Mouse (Mus musculus) forebrain, embryonic 12.5 days (tissue): ENCODE measurements around the gene Med31. TPM values are rescaled to one million over a fixed set of nuclear protein-coding genes. Genes with fewer than 3 reads are reported as not detected.

Experiments
- ATAC-seq: fragments of 200-750 bp; cut with Nextera tagmentation; 2 replicates; pipeline ENCODE4 v1.8.0; 2017; ENCODE audit warnings: moderate TSS enrichment; ENCODE audit not compliant: low FRiP score
- H3K27ac ChIP-seq: fragments of 300-500 bp; sonication (generic); 2 replicates; pipeline ENCODE4 v1.5.1; 2016; ENCODE audit warnings: mild to moderate bottlenecking
- H3K27me3 ChIP-seq: fragments of 300-500 bp; sonication (generic); 2 replicates; pipeline ENCODE4 v1.6.1; 2016; ENCODE audit warnings: mild to moderate bottlenecking
- H3K36me3 ChIP-seq: fragments of 300-500 bp; sonication (generic); replicated peaks from 2 replicates; pipeline ENCODE4 v1.6.1; 2016; ENCODE audit warnings: mild to moderate bottlenecking
- H3K4me1 ChIP-seq: fragments of 300-500 bp; sonication (generic); 2 replicates; pipeline ENCODE4 v1.6.1; 2016
- H3K4me2 ChIP-seq: fragments of 300-500 bp; sonication (generic); 2 replicates; pipeline ENCODE4 v1.6.1; 2016; ENCODE audit warnings: mild to moderate bottlenecking, moderate library complexity
- H3K4me3 ChIP-seq: fragments of 300-500 bp; sonication (generic); replicated peaks from 2 replicates; pipeline ENCODE4 v1.5.1; 2016; ENCODE audit warnings: mild to moderate bottlenecking
- H3K9ac ChIP-seq: fragments of 300-500 bp; sonication (generic); 2 replicates; pipeline ENCODE4 v1.6.1; 2016; ENCODE audit warnings: mild to moderate bottlenecking
- H3K9me3 ChIP-seq: fragments of 300-500 bp; sonication (generic); 2 replicates; pipeline ENCODE4 v1.6.1; 2016
- WGBS: fragments of 180-500 bp; shearing (Covaris S2); methylation state at CpG from one replicate; pipeline ENCODE4 v1.1.7; 2016; 5-methylcytosine and 5-hydroxymethylcytosine counted together
- polyA plus RNA-seq: library from polyadenylated mRNA; unstranded; fragments of >200 nt; fragmentation: Nextera tagmentation; extraction: Ambion mirVana; gene quantifications from 2 replicates; pipeline ENCODE4 v1.2.1, GENCODE M21; 2016

Gene Med31
- polyA plus RNA-seq, 1 experiment from 2014 or later = 54.8 TPM

DNA sequence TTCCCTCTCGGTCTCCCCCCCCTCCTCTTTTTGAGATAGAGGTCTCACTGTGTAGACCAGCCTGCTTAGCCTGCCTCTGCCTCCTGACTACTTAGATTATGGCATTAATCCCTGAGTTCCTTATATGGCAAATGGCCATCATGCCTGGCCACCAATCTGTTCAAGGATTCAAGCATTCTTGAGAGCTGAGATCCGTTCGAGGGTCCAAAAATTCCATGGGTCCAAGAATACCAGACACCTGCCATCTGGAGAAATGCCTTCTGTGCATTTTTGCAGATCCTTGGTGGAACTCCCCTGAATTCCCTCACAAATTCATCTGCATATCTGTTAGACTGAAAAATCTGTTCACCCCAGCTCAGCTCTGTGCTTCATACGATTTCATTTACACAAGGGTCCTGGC, 8.0 kb upstream of the Med31 start:
- no peaks in the 10 kb centered on the region for H3K9me3 ChIP-seq
- no peak overlapping the region for H3K4me2 ChIP-seq
- no peak for ATAC-seq
- no peak overlapping the region for H3K4me3 ChIP-seq
- no peak overlapping the region for H3K27ac ChIP-seq
- peaks cover 3% of the 10 kb centered on the region; the same call in 1 of the 2 replicates for H3K27me3 ChIP-seq
- no peaks in the 10 kb centered on the region for H3K36me3 ChIP-seq
- H3K9ac ChIP-seq = no peak overlapping the region
- 81% methylated on average over 4 of the region's 4 CpGs for WGBS
- H3K4me1 ChIP-seq = peaks cover 12% of the 10 kb centered on the region

DNA sequence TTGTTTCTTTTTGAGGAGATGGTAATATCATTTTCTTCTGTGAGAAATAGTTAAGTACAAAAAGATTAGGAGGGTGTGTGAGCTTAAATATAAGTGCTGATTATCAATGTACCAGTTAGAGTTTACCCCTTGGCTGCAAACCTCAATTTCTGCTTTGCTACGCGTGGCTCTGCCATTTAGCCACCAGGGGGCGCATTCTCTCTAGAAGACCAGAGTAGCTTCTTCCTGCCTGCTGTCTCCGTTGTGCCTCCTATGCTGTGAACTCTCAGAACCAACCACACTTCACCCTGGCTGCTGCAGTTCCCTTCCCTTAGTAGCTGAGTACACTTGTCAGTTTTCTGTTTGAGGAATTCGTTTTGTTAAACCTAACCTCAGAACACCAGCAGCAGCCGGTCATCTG, 5.9 kb upstream of the Med31 start:
- H3K9me3 ChIP-seq = no peaks in the 10 kb centered on the region
- H3K36me3 ChIP-seq = no peaks in the 10 kb centered on the region
- no peak overlapping the region for H3K4me3 ChIP-seq
- peaks cover 14% of the 10 kb centered on the region for H3K4me1 ChIP-seq
- H3K4me2 ChIP-seq = no peak overlapping the region
- 15% methylated on average over 6 of the region's 6 CpGs for WGBS
- H3K9ac ChIP-seq = no peak overlapping the region
- H3K27ac ChIP-seq = no peak overlapping the region
- no peaks in the 10 kb centered on the region for H3K27me3 ChIP-seq
- no peak for ATAC-seq

GRCm38 (mm10) chr11:72217116-72217515, 1.7 kb upstream of the Med31 start:
- H3K9me3 ChIP-seq = no peaks in the 10 kb centered on the region
- 0 out of 2 replicates have a peak overlapping the region, but pooled peaks have one; percentile 4 for H3K4me2 ChIP-seq
- WGBS = 86% methylated on average over 5 of the region's 5 CpGs
- H3K36me3 ChIP-seq = peaks cover 6% of the 10 kb centered on the region; the same call in 1 of the 2 replicates
- H3K27me3 ChIP-seq = no peaks in the 10 kb centered on the region
- ATAC-seq = no peak
- peaks cover 22% of the 10 kb centered on the region for H3K4me1 ChIP-seq
- no peak overlapping the region for H3K9ac ChIP-seq
- H3K4me3 ChIP-seq = no peak overlapping the region
- H3K27ac ChIP-seq = no peak overlapping the region

GRCm38 (mm10) chr11:72214591-72215409, 592 bp downstream of the Med31 start:
- no peaks in the 10 kb centered on the region for H3K27me3 ChIP-seq
- peak overlapping the region; percentile 83 for H3K4me3 ChIP-seq
- peak overlapping the region; percentile 95 for H3K4me2 ChIP-seq
- under 1% methylated on average over 51 of the region's 51 CpGs for WGBS
- peak overlapping the region; percentile 59; the same call in 1 of the 2 replicates for H3K27ac ChIP-seq
- peaks cover 22% of the 10 kb centered on the region for H3K4me1 ChIP-seq
- H3K36me3 ChIP-seq = peaks cover 28% of the 10 kb centered on the region
- peak; percentile 97 for ATAC-seq
- H3K9ac ChIP-seq = peak overlapping the region; percentile 77
- H3K9me3 ChIP-seq = no peaks in the 10 kb centered on the region

GRCm38 (mm10) chr11:72207834-72208377, 7.5 kb downstream of the Med31 start:
- peak overlapping the region; percentile 88 for H3K9ac ChIP-seq
- peaks cover 41% of the 10 kb centered on the region for H3K4me1 ChIP-seq
- 24% methylated on average over 17 of the region's 17 CpGs for WGBS
- no peaks in the 10 kb centered on the region for H3K27me3 ChIP-seq
- peak overlapping the region; percentile 87 for H3K4me3 ChIP-seq
- H3K36me3 ChIP-seq = peaks cover 32% of the 10 kb centered on the region
- no peak for ATAC-seq
- H3K9me3 ChIP-seq = no peaks in the 10 kb centered on the region
- peak overlapping the region; percentile 27; the same call in 1 of the 2 replicates for H3K27ac ChIP-seq
- peak overlapping the region; percentile 94 for H3K4me2 ChIP-seq

DNA sequence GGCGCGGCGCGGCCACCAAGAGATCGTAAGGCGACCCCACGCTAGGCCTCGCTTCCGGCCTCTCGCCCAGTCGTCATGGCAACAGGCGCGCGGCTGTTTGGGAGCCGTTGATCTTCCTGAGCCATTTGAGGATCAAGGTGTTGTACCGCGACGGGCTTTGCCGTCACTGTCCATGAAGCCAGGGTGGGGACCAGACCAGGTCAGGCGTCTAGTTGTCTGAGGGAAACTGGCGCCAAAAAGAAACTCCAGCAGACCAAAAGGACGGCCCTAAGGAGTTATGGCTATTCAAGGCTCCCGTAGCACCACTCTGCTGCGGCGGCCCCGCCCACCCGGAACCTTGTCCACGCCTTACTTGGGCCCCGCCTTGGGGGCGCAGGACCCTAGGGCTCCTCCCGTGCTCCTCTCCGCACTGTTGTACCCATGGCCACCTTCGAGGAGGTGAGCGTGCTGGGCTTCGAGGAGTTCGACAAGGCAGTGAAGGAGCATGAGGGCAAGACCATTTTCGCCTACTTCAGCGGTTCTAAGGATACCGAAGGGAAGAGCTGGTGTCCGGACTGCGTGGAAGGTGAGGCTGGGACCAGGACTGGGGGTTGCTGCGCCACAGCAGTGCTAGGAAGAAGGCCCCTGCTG, 8.1 kb downstream of the Med31 start, which contains the start of the genes 4933427D14Rik and Txndc17:
Gene 4933427D14Rik (minus strand): TSS at position 256 of the 630 bp plus-strand sequence.
Gene Txndc17 (plus strand): TSS at position 344 of the 630 bp plus-strand sequence.
- ATAC-seq = peak; percentile 92
- H3K4me2 ChIP-seq = peak within 1 kb of the TSS; percentile 94
- H3K4me1 ChIP-seq = peaks cover 42% of the 10 kb centered on the region
- peak within 1 kb of the TSS; percentile 87 for H3K4me3 ChIP-seq
- WGBS = under 1% methylated on average over 42 of the region's 42 CpGs
- peaks cover 28% of the 10 kb centered on the region for H3K36me3 ChIP-seq
- peak within 1 kb of the TSS; percentile 88 for H3K9ac ChIP-seq
- no peaks in the 10 kb centered on the region for H3K27me3 ChIP-seq
- no peaks in the 10 kb centered on the region for H3K9me3 ChIP-seq
- H3K27ac ChIP-seq = peak within 1 kb of the TSS; percentile 71

DNA sequence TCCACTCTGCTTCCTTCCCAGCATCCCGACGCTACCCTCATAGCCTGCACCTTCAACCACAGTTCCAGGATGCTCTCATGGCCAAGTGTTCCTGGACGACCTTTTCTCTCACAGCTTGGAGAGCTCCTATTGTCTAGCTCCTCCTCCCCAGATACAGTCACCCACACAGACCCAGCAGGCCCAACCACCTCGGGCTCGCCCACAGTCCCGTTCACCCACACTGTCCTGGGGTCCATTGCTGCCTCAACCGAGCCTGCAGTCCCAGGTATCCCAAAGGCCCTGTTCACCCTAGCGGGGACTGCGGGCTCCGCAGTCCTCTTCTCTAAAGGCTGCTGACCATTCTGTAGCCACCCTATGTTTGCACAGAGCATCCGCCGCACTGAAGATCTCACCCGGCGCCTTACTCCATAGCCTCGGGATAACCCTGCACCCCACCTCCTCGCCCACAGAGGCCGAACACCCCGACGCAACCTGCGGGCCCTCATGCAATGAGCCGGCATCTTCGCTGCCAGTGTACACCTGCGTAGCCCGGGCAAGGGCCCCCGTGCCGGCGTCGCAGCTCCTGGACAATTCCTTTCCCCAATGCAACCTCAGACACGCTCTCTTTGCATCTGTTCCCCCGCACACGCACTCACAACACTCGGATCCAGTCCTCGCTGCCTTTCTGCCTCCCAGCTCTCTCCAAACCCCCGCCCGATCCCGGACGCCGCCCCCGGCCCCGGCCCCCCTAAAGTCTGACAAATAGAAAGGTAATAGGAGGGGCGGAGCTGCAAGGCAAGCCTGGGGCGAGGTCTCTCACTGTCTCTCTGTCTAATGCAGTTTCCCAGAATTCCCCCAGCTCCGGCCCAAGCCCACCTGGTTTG, 8.8 kb downstream of the Med31 start, which contains the start of gene Gm43951:
Gene Gm43951 (minus strand): TSS at position 500 of the 863 bp plus-strand sequence.
- Histone ChIP-seq H3K27me3 (no peaks in the 10 kb centered on the region), H3K4me3 (peak within 1 kb of the TSS; percentile 87), H3K4me1 (peaks cover 42% of the 10 kb centered on the region), H3K4me2 (peak within 1 kb of the TSS; percentile 94), H3K27ac (peak within 1 kb of the TSS; percentile 71), H3K36me3 (peaks cover 24% of the 10 kb centered on the region), H3K9ac (peak within 1 kb of the TSS; percentile 88), H3K9me3 (no peaks in the 10 kb centered on the region)
- 1% methylated on average over 43 of the region's 43 CpGs for WGBS
- ATAC-seq = peak; percentile 50

DNA sequence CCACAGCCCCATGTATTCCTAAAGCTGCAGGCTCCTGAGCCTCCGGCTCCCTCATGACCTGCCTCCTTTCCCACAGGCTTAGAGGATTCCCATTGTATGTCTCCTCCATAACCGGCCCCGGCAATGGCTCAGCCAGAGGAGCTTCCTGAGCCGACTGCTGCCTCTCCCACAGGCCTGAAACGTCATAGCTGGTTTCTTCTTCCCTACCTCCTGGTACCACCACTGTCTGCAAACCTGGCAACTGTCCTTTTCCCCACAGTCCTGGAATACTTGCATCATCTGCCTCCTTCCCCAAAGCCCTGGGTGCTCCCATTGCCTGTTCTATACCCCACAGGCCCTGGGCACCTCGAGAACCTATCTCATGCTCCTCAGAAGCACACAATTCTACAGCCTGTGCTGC, 10.1 kb downstream of the Med31 start:
- 90% methylated on average over 6 of the region's 6 CpGs for WGBS
- Histone ChIP-seq H3K9ac (peak overlapping the region; percentile 88; the same call in 1 of the 2 replicates), H3K27ac (no peak overlapping the region), H3K4me3 (peak overlapping the region; percentile 87; the same call in 1 of the 2 replicates), H3K9me3 (no peaks in the 10 kb centered on the region), H3K4me1 (peaks cover 42% of the 10 kb centered on the region), H3K36me3 (peaks cover 19% of the 10 kb centered on the region), H3K27me3 (no peaks in the 10 kb centered on the region), H3K4me2 (no peak overlapping the region)
- ATAC-seq = no peak

DNA sequence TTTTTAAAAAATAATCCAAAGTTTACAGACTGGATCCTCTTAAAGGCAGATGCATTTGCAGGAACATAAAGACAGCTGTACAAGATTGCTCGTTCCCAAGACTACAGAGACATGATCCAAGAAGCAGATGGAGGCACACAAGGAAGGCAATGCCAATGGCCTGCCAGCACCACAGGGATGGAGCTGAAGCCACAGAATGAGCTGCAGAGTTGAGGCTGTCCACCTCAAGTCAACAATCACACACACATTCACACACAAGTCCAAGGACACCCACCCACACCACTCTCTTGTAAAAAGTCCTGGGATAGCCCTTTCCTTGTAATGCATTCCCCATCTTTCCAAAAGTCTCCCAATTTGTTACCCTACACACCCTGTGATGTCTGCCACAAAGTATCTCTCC, 12.0 kb downstream of the Med31 start:
- H3K27me3 ChIP-seq = no peaks in the 10 kb centered on the region
- ATAC-seq = no peak
- peaks cover 42% of the 10 kb centered on the region for H3K4me1 ChIP-seq
- H3K9me3 ChIP-seq = no peaks in the 10 kb centered on the region
- peaks cover 17% of the 10 kb centered on the region for H3K36me3 ChIP-seq
- H3K4me2 ChIP-seq = no peak overlapping the region
- H3K4me3 ChIP-seq = no peak overlapping the region
- H3K27ac ChIP-seq = no peak overlapping the region
- 59% methylated on average over 1 of the region's 1 CpGs for WGBS
- H3K9ac ChIP-seq = no peak overlapping the region

GRCm38 (mm10) chr11:72196506-72196905, 18.9 kb downstream of the Med31 start:
- 89% methylated on average over 8 of the region's 8 CpGs for WGBS
- ATAC-seq = no peak

GRCm38 (mm10) chr11:72194259-72194658, 21.1 kb downstream of the Med31 start:
- WGBS = 94% methylated on average over 2 of the region's 2 CpGs
- no peak overlapping the region for H3K9ac ChIP-seq
- no peak overlapping the region for H3K4me2 ChIP-seq
- no peak overlapping the region for H3K27ac ChIP-seq
- H3K4me3 ChIP-seq = no peak overlapping the region
- peaks cover 61% of the 10 kb centered on the region for H3K36me3 ChIP-seq
- no peaks in the 10 kb centered on the region for H3K9me3 ChIP-seq
- no peaks in the 10 kb centered on the region for H3K4me1 ChIP-seq
- ATAC-seq = no peak
- no peaks in the 10 kb centered on the region for H3K27me3 ChIP-seq

More at GRCm38 (mm10) chr11:72196506-72196905, 18.9 kb downstream of the Med31 start:
- Histone ChIP-seq H3K27ac (no peak overlapping the region), H3K9ac (no peak overlapping the region), H3K36me3 (peaks cover 49% of the 10 kb centered on the region), H3K9me3 (no peaks in the 10 kb centered on the region), H3K4me1 (no peaks in the 10 kb centered on the region), H3K27me3 (no peaks in the 10 kb centered on the region), H3K4me3 (no peak overlapping the region), H3K4me2 (no peak overlapping the region)
